Mouse (Mus musculus): ENCODE data around the gene Brpf1. TPM values are rescaled to one million over a fixed set of nuclear protein-coding genes. Genes with fewer than 3 reads are reported as not detected.

The Brpf1 gene
- polyA plus RNA-seq (2012; ENCODE audit: low replicate concordance), result 31.9 and 78.4 TPM in 2 replicates

DNA sequence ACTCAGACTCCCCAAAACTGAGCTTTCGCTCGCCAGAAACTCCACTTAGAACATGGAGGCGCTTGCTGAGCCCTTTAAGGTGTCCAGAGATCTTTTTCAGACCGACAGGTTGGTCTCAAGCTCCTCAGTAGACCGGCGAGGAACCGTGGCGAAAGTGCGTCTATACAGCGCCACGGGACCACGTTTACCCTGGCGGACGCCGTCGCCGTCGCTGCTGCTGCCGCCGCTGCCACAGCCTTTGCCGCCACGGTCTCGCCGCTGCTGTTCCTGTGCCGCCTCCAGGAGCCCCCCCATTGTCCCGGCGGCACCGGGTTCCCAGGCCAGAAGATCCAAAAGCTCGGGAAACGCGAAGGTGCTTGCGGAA is at the start of gene Brpf1:
Gene Brpf1 (plus strand): TSS at position 152 of the 364 bp plus-strand sequence.

DNA sequence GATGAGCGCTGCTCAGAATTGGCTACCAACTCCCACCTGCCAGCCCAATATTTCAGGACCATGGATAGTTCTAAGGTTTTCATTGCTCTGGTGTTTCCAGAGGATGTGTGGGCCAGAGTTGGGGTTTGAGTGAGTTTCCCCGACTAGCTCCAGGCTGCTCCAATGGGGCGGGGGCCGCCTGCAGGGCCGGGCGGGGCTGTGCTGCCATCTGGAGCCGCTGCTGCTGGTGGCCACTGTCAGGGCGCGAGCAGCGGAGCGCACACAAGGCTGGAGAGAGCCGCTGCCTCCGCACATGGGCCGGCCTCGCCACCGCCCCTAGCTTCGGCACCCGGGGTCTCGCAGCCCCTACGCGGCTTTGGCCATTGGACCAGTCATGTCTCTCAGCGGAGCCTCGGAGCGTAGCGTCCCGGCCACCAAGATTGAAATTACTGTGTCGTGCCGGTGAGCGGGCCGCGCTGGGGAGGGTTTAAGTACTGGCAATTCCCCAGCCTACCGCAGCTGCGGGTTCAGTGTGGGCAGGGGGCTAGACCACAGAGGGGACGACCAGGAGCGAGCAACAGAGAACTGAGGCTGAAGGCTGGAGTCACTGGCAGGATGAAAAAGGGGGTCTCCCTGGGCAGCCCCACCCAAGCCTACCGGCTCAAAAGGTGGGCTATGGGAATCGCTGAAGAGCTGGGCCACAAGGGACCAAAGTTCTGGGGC is 24.7 kb upstream of the Brpf1 start, which contains the start of gene Cpne9:
Gene Cpne9 (plus strand): TSS at position 207 of the 702 bp plus-strand sequence.

DNA sequence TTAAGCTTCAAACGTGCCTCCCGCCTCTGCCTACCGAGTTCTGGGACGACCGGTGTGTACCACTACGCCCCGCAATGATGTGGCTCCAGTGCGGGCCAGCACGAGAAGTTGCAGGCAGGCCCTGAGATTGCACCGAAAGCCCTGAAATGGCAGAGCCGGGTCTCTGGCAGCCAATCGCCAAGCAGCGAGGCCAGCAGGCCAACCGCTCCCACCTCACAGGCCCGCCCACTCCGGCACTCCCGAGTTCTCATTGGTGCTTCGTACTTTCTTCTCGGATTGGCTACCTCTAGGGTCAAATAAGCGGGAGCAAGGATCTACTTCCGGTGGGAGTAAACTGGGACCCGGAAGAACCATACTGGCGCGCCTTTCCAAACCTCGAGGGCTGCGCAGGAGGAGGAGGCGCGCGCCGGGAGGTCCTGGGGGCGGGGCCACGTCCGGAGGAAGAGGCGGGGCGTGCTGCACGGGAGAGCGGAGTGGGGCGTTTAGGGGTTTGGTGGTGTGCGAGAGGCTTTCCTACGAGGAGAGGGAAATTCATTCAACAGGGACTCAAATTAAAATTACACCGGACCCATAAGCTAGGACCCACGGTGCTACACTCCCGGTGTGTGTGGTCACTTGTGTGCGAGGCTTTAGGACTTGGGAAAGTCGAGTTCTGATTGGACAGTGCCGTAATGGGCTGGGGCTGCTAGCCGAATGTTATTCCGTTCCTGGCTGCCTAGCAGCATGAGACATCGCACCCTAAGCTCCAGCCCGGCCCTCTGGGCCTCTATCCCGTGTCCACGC is 19.8 kb downstream of the Brpf1 start, which contains the start of gene Ogg1:
Gene Ogg1 (plus strand): TSS at position 440 of the 783 bp plus-strand sequence.

DNA sequence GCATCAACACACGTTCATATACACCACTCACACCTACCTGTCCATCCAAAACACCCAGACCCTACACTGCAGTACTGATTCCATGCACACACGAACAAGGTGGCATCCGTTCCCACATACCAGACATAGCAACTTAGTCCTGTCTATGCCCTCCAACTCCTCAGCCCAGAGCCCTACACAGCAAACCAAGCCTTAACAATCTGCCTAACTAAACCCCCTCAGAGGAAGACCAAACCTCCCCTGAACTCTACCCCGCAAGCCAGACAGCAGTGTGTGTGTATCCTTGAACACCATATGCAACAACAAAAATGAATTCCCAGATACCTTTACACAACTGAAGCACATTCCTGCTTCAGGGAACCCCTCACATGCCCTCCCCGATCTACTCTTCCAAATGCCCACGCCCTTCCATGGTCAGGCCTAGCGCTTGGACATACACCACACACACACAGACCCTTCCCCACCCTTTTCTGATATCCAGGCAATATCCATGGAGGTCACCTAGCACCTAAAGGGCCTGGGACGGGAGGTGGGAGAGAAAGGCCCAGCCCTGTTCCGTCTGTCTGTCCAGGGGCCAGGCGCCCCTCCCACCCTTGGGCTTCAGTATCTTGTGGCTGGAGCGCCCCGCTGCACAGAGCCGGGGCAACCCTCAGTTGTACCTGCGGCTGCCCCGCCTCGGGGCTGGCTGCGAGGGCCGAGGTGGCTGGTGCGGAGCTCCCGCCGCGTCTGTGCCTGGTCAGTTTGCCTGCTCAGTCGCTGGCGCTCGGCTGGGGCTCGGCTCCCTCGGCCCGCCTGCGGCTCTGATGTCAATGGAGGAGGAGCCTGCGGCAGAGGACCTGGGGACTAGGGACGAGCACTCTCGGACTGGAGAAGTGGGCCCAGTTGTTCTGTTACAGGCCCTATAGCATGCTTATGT is 36.5 kb downstream of the Brpf1 start, which contains the start of gene Camk1:
Gene Camk1 (minus strand): TSS at position 808 of the 916 bp plus-strand sequence.

Other genes with a start within 250 kb of the Brpf1 start
- 50.2 and 70.5 TPM in 2 replicates for gene Setd5, start 229.8 kb upstream of the Brpf1 start, polyA plus RNA-seq (2012; ENCODE audit: low replicate concordance)
- gene Lhfpl4, start 111.8 kb upstream of the Brpf1 start, polyA plus RNA-seq (2012; ENCODE audit: low replicate concordance), result 0.07 TPM in 1 of 2 replicates, not detected in the other
- gene Mtmr14, start 69.3 kb upstream of the Brpf1 start, polyA plus RNA-seq (2012; ENCODE audit: low replicate concordance), result 64.5 and 115 TPM in 2 replicates
- gene Cpne9, start 24.8 kb upstream of the Brpf1 start, polyA plus RNA-seq (2012; ENCODE audit: low replicate concordance), result not detected in 2 replicates
- 11.2 and 13.0 TPM in 2 replicates for gene Ogg1, start 19.8 kb downstream of the Brpf1 start, polyA plus RNA-seq (2012; ENCODE audit: low replicate concordance)
- 3.1 and 4.4 TPM in 2 replicates for gene Camk1, start 36.8 kb downstream of the Brpf1 start, polyA plus RNA-seq (2012; ENCODE audit: low replicate concordance)
- gene Tada3, start 70.7 kb downstream of the Brpf1 start, polyA plus RNA-seq (2012; ENCODE audit: low replicate concordance), result 41.4 and 52.6 TPM in 2 replicates
- gene Arpc4, start 71.0 kb downstream of the Brpf1 start, polyA plus RNA-seq (2012; ENCODE audit: low replicate concordance), result 409 and 484 TPM in 2 replicates
- gene Ttll3, start 82.1 kb downstream of the Brpf1 start, polyA plus RNA-seq (2012; ENCODE audit: low replicate concordance), result 5.9 and 6.1 TPM in 2 replicates
- 135 and 164 TPM in 2 replicates for gene Rpusd3, start 112.2 kb downstream of the Brpf1 start, polyA plus RNA-seq (2012; ENCODE audit: low replicate concordance)
- gene Cidec, start 128.6 kb downstream of the Brpf1 start, polyA plus RNA-seq (2012; ENCODE audit: low replicate concordance), result not detected in 2 replicates
- 8.9 and 12.8 TPM in 2 replicates for gene Jagn1, start 135.4 kb downstream of the Brpf1 start, polyA plus RNA-seq (2012; ENCODE audit: low replicate concordance)
- gene Il17re, start 151.3 kb downstream of the Brpf1 start, polyA plus RNA-seq (2012; ENCODE audit: low replicate concordance), result 0.08 TPM in 1 of 2 replicates, not detected in the other
- gene Il17rc, start 164.3 kb downstream of the Brpf1 start, polyA plus RNA-seq (2012; ENCODE audit: low replicate concordance), result 2.5 and 3.0 TPM in 2 replicates
- gene Creld1, start 176.2 kb downstream of the Brpf1 start, polyA plus RNA-seq (2012; ENCODE audit: low replicate concordance), result 25.7 and 65.0 TPM in 2 replicates
- 0.06 TPM in 1 of 2 replicates, not detected in the other for gene Prrt3, start 194.8 kb downstream of the Brpf1 start, polyA plus RNA-seq (2012; ENCODE audit: low replicate concordance)
- gene Emc3, start 224.5 kb downstream of the Brpf1 start, polyA plus RNA-seq (2012; ENCODE audit: low replicate concordance), result 54.1 and 74.3 TPM in 2 replicates
- 0.74 and 3.2 TPM in 2 replicates for gene Fancd2, start 224.5 kb downstream of the Brpf1 start, polyA plus RNA-seq (2012; ENCODE audit: low replicate concordance)